Mouse (Mus musculus): ENCODE results near the gene Mrps18b.

- TF ChIP-seq POLR2A (IDR thresholded peaks at IDR 0.05; ENCODE audit: insufficient read depth, low read length) = no peak
- no peak for TF ChIP-seq EP300 (IDR thresholded peaks at IDR 0.05; ENCODE audit: insufficient read depth, low read depth, low read length)
- no peak for TF ChIP-seq CTCF (IDR thresholded peaks at IDR 0.05; ENCODE audit: low read depth, low read length)
Observed at GRCm38 (mm10) chr17:35883777-35884176, 32.4 kb downstream of the Mrps18b start.
